Mouse (Mus musculus): ENCODE data around the gene Zfp316. TPM values are rescaled to one million over a fixed set of nuclear protein-coding genes. Genes with fewer than 3 reads are reported as not detected.

Zfp316 gene
- polyA plus RNA-seq, 1 experiment from 2014 or later: 3.4 TPM

GRCm38 (mm10) chr5:143298391-143298790 is 28.6 kb upstream of the Zfp316 start:
- Histone ChIP-seq H3K36me3 (replicated peaks) (peaks cover 73% of the 10 kb centered on the region), H3K4me3 (no peak overlapping the region), H3K9me3 (no peaks in the 10 kb centered on the region; the same call in 1 of the 2 replicates), H3K27ac (no peak overlapping the region), H3K27me3 (ENCODE audit: poor library complexity, severe bottlenecking) (peaks cover 18% of the 10 kb centered on the region), H3K4me1 (peaks cover 7% of the 10 kb centered on the region)
- DNase-seq (ENCODE audit: extremely low spot score, low spot score): no peak
- WGBS: 92% methylated on average over 7 of the region's 7 CpGs

GRCm38 (mm10) chr5:143297986-143298385 is 28.2 kb upstream of the Zfp316 start:
- no peaks in the 10 kb centered on the region; the same call in 1 of the 2 replicates for H3K9me3 ChIP-seq
- peaks cover 69% of the 10 kb centered on the region for H3K36me3 ChIP-seq (replicated peaks)
- 94% methylated on average over 9 of the region's 9 CpGs for WGBS
- peaks cover 11% of the 10 kb centered on the region for H3K4me1 ChIP-seq
- no peak for DNase-seq (ENCODE audit: extremely low spot score, low spot score)
- H3K27ac ChIP-seq: no peak overlapping the region
- no peak overlapping the region for H3K4me3 ChIP-seq
- peaks cover 22% of the 10 kb centered on the region for H3K27me3 ChIP-seq (ENCODE audit: poor library complexity, severe bottlenecking)

- no peaks in the 10 kb centered on the region; the same call in 1 of the 2 replicates for H3K9me3 ChIP-seq
- H3K27ac ChIP-seq: no peak overlapping the region
- 92% methylated on average over 2 of the region's 2 CpGs for WGBS
- H3K4me1 ChIP-seq: peaks cover 15% of the 10 kb centered on the region
- no peak for DNase-seq (ENCODE audit: extremely low spot score, low spot score)
- H3K4me3 ChIP-seq: no peak overlapping the region
- peaks cover 42% of the 10 kb centered on the region for H3K36me3 ChIP-seq (replicated peaks)
- peaks cover 49% of the 10 kb centered on the region for H3K27me3 ChIP-seq (ENCODE audit: poor library complexity, severe bottlenecking)
These were observed 25.5 kb upstream of the Zfp316 start for GRCm38 (mm10) chr5:143295330-143295729.

- peaks cover 54% of the 10 kb centered on the region for H3K27me3 ChIP-seq (ENCODE audit: poor library complexity, severe bottlenecking)
- no peak overlapping the region for H3K4me3 ChIP-seq
- no peak overlapping the region for H3K27ac ChIP-seq
- WGBS: 85% methylated on average over 3 of the region's 3 CpGs
- H3K36me3 ChIP-seq (replicated peaks): peaks cover 37% of the 10 kb centered on the region
- H3K4me1 ChIP-seq: peaks cover 15% of the 10 kb centered on the region
- no peaks in the 10 kb centered on the region; the same call in 1 of the 2 replicates for H3K9me3 ChIP-seq
- no peak for DNase-seq (ENCODE audit: extremely low spot score, low spot score)
These were observed 25.0 kb upstream of the Zfp316 start for GRCm38 (mm10) chr5:143294862-143295261.

- H3K27ac ChIP-seq: peak within 1 kb of the TSS; percentile 9; the same call in 1 of the 2 replicates
- peaks cover 68% of the 10 kb centered on the region for H3K27me3 ChIP-seq (ENCODE audit: poor library complexity, severe bottlenecking)
- peaks cover 23% of the 10 kb centered on the region for H3K36me3 ChIP-seq (replicated peaks)
- peak within 1 kb of the TSS; percentile 49 for H3K4me3 ChIP-seq
- H3K4me1 ChIP-seq: peaks cover 20% of the 10 kb centered on the region
- DNase-seq (ENCODE audit: extremely low spot score, low spot score): no peak
- H3K9me3 ChIP-seq: no peaks in the 10 kb centered on the region; the same call in 1 of the 2 replicates
- WGBS: 3% methylated on average over 34 of the region's 38 CpGs
These were observed 23.6 kb upstream of the Zfp316 start, which contains the start of gene Zfp853 for GRCm38 (mm10) chr5:143293404-143293803. Gene Zfp853, minus strand, starts transcription at chr5:143293623.

- DNase-seq (ENCODE audit: extremely low spot score, low spot score): no peak
- H3K27me3 ChIP-seq (ENCODE audit: poor library complexity, severe bottlenecking): peaks cover 74% of the 10 kb centered on the region
- WGBS: 2% methylated on average over 19 of the region's 19 CpGs
- H3K9me3 ChIP-seq: no peaks in the 10 kb centered on the region; the same call in 1 of the 2 replicates
- H3K4me1 ChIP-seq: peaks cover 25% of the 10 kb centered on the region
- peak overlapping the region; percentile 9; the same call in 1 of the 2 replicates for H3K27ac ChIP-seq
- peak overlapping the region; percentile 49 for H3K4me3 ChIP-seq
- peaks cover 18% of the 10 kb centered on the region for H3K36me3 ChIP-seq (replicated peaks)
These were observed 23.1 kb upstream of the Zfp316 start for GRCm38 (mm10) chr5:143292879-143293278.

GRCm38 (mm10) chr5:143289299-143289698 is 19.5 kb upstream of the Zfp316 start:
- 73% methylated on average over 9 of the region's 9 CpGs for WGBS

GRCm38 (mm10) chr5:143288378-143288911 is 18.6 kb upstream of the Zfp316 start:
- Histone ChIP-seq H3K27ac (no peak overlapping the region), H3K27me3 (ENCODE audit: poor library complexity, severe bottlenecking) (peaks cover 91% of the 10 kb centered on the region), H3K9me3 (no peaks in the 10 kb centered on the region), H3K36me3 (replicated peaks) (no peaks in the 10 kb centered on the region), H3K4me1 (peaks cover 24% of the 10 kb centered on the region), H3K4me3 (peak overlapping the region; percentile 50)
- 11% methylated on average over 9 of the region's 9 CpGs for WGBS
- DNase-seq (ENCODE audit: extremely low spot score, low spot score): no peak

More at GRCm38 (mm10) chr5:143289299-143289698, 19.5 kb upstream of the Zfp316 start:
- H3K9me3 ChIP-seq: no peaks in the 10 kb centered on the region
- DNase-seq (ENCODE audit: extremely low spot score, low spot score): no peak
- H3K27ac ChIP-seq: no peak overlapping the region
- H3K27me3 ChIP-seq (ENCODE audit: poor library complexity, severe bottlenecking): peaks cover 99% of the 10 kb centered on the region
- no peak overlapping the region for H3K4me3 ChIP-seq
- no peaks in the 10 kb centered on the region for H3K36me3 ChIP-seq (replicated peaks)
- peaks cover 31% of the 10 kb centered on the region for H3K4me1 ChIP-seq

GRCm38 (mm10) chr5:143287774-143288328 is 18.0 kb upstream of the Zfp316 start:
- peak overlapping the region; percentile 50 for H3K4me3 ChIP-seq
- H3K4me1 ChIP-seq: peaks cover 18% of the 10 kb centered on the region
- H3K27ac ChIP-seq: no peak overlapping the region; the same call in 1 of the 2 replicates
- H3K9me3 ChIP-seq: no peaks in the 10 kb centered on the region
- H3K27me3 ChIP-seq (ENCODE audit: poor library complexity, severe bottlenecking): peaks cover 85% of the 10 kb centered on the region
- no peaks in the 10 kb centered on the region for H3K36me3 ChIP-seq (replicated peaks)
- 1% methylated on average over 48 of the region's 48 CpGs for WGBS
- peak; percentile 30 for DNase-seq (ENCODE audit: extremely low spot score, low spot score)

GRCm38 (mm10) chr5:143284762-143285161 is 14.9 kb upstream of the Zfp316 start:
- Histone ChIP-seq H3K27me3 (ENCODE audit: poor library complexity, severe bottlenecking) (peaks cover 69% of the 10 kb centered on the region), H3K4me1 (peaks cover 15% of the 10 kb centered on the region)
- DNase-seq (ENCODE audit: extremely low spot score, low spot score): no peak

GRCm38 (mm10) chr5:143279247-143279646 is 9.4 kb upstream of the Zfp316 start:
- no peak for DNase-seq (ENCODE audit: extremely low spot score, low spot score)
- 30% methylated on average over 10 of the region's 10 CpGs for WGBS

More at GRCm38 (mm10) chr5:143284762-143285161, 14.9 kb upstream of the Zfp316 start:
- H3K36me3 ChIP-seq (replicated peaks): no peaks in the 10 kb centered on the region
- H3K27ac ChIP-seq: no peak overlapping the region
- H3K9me3 ChIP-seq: no peaks in the 10 kb centered on the region
- 35% methylated on average over 6 of the region's 6 CpGs for WGBS
- no peak overlapping the region for H3K4me3 ChIP-seq

GRCm38 (mm10) chr5:143275761-143276160 is 5.9 kb upstream of the Zfp316 start:
- H3K9me3 ChIP-seq: no peaks in the 10 kb centered on the region
- no peak overlapping the region for H3K4me3 ChIP-seq
- H3K36me3 ChIP-seq (replicated peaks): no peaks in the 10 kb centered on the region
- DNase-seq (ENCODE audit: extremely low spot score, low spot score): no peak
- WGBS: 60% methylated on average over 5 of the region's 5 CpGs
- no peak overlapping the region for H3K27ac ChIP-seq
- H3K4me1 ChIP-seq: peaks cover 12% of the 10 kb centered on the region
- H3K27me3 ChIP-seq (ENCODE audit: poor library complexity, severe bottlenecking): peaks cover 39% of the 10 kb centered on the region

More at GRCm38 (mm10) chr5:143279247-143279646, 9.4 kb upstream of the Zfp316 start:
- Histone ChIP-seq H3K4me1 (peaks cover 7% of the 10 kb centered on the region), H3K9me3 (no peaks in the 10 kb centered on the region), H3K36me3 (replicated peaks) (no peaks in the 10 kb centered on the region), H3K27me3 (ENCODE audit: poor library complexity, severe bottlenecking) (peaks cover 45% of the 10 kb centered on the region), H3K4me3 (no peak overlapping the region), H3K27ac (no peak overlapping the region)

Data from forebrain, embryonic 10.5 days (tissue).